Mouse (Mus musculus) common myeloid progenitor, adult 5-6 weeks (primary cell): ENCODE data around the gene Atp1a3. TPM values are rescaled to one million over a fixed set of nuclear protein-coding genes. Genes with fewer than 3 reads are reported as not detected.
"Not testable (repeated sequence)": the region's sequence is repeated elsewhere in the genome, so short reads cannot be mapped to it uniquely, and the experiment has no call there.

Source experiments
- ATAC-seq: replicated peaks from 2 replicates; pipeline ENCODE4 v1.8.0; 2016; ENCODE audit warnings: low read depth, mild to moderate bottlenecking, moderate TSS enrichment, inconsistent platforms; ENCODE audit not compliant: poor library complexity, severe bottlenecking
- total RNA-seq: library from RNA; stranded (forward); fragments of 200-1000, 187-1606 nt; gene quantifications from 2 replicates; pipeline ENCODE4 v1.2.3, GENCODE M21; 2017

Gene Atp1a3
- 17.1 and 23.8 TPM in 2 replicates for total RNA-seq

DNA sequence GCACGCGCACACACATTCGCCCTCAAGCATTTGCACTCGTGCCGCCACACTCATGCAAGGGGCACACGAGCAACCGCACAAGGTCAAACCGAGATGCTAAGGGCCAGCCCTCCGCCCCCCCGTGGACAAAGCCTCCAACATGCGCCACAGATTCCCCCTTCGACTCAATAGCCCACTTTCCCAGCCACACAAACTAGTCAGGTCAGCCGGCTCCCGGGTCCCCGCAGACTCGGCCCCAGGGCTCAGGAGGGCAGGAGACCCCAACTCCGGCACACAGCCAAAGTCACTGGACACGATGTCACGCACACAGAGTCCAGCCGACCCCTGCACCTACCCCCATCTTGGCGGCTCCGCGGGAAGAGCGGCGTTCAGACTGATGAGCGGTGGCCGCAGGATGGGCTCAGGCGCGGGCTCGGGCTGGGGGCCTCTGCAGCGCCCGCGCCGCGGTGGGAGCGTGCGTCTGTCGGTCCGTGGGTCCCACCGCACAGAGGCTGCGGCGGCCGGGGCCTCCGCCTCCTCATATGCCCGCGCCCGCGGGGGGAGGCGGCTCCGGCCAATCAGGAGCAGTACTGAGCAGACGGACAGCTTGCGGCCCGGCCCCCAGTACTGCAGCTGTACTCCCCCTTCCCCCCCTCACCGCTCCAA lies at the start of gene Atp1a3:
TSS of gene Atp1a3 (minus strand) at position 538 of the 645 bp plus-strand sequence.
- ATAC-seq = peak; percentile 29

DNA sequence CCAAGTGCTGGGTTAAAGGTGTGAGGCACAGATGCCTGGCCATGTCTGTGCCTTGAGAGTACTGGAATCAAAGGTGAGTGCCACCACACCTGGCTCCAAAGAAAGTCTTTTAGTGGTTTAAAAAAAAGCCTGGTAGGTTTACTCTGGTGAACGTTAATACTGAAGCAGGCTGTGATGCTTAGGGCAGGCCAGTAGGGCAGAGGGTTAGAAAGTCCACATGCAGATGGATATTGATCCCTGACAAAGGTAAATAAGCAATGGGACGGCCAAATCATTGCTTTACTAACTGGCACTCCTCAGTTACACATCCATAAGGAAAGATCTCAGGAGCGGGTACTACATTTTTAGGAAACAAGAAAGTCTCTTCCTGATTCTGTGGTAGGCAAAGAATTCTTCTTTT lies 46.8 kb upstream of the Atp1a3 start:
- ATAC-seq = no peak

DNA sequence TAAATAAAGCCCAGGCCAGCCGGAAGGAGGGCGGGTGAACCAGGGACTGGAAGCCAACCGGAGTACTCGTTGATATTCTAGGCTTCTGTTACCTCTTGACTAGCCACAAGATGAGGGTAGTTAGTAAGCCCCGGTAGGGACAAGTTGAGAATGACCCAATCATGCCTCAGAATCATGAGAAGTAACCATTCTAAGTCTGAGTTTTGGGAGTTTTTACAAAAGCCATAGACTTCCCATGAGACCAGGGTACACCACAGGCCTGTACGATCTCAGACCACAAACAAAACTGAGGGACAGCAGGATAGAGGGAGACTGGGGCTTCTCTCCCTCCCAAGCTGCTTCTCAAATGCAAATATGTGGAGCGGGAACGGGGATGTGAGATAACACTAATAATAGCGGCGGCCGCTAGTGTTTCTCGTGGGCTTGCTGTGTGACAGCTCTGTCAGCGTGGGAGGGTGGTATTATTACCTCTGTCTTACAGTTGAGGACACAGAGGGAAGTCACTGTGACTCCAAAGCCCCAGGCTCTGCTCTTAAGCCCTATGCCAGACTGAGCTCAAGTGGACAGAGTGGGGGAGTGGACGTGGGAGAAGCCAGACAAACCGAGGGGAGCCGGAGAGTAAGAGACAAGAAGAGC lies 43.7 kb upstream of the Atp1a3 start:
- ATAC-seq = no peak

DNA sequence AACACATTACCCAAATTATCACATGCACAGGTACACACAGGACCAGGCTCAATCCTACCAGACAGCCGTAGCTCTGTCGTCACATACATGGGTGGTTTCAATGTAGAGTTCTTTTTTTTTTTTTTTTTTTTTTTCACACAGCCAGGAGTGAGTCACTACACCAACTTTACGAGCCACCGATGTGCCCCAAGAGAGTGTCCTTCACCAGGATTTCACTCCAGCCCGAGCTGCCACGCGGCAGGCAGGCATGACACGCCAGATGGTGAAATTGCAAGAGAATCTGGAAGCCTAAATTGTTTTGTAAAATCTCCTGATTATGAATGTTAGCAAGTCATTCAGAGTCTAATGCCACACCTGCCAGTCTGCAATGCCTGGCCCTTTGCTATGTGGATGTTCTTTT lies 41.6 kb upstream of the Atp1a3 start:
- ATAC-seq = no peak

DNA sequence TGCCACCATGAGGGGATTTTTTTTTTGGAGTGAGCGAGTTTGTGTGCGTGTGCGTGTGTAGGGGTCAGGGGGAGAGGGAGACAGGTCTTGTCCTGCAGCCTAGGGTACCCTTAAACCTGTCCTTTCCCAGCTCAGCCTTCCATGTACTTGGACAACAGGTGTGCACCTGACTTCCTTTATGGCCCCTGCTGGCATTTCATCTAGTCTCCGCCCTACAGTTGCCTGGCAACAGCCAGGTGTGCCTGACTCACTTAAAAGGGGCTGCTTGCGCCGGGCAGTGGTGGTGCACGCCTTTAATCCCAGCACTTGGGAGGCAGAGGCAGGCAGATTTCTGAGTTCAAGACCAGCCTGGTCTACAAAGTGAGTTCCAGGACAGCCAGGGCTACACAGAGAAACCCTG lies 38.8 kb upstream of the Atp1a3 start:
- ATAC-seq = not testable (repeated sequence)

DNA sequence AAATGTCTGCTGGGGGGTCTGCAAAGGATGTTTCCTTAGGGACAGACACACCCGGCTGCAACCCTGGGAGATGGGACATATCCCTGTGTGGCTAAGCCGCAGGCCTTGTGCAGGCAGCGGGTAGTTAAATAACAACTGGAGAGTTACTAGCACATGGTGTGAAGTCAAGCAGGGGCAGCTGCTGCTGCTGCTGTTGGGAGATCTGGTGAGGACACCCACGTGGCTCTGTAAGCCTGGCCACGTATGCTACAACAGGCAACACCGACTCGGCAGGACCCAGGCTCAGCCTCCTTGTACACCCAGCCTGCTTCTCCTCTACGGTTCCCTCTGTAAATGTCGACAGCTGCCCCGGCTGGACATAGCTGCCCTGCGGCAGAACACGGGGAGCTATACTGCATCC lies 36.2 kb upstream of the Atp1a3 start:
- ATAC-seq = no peak

DNA sequence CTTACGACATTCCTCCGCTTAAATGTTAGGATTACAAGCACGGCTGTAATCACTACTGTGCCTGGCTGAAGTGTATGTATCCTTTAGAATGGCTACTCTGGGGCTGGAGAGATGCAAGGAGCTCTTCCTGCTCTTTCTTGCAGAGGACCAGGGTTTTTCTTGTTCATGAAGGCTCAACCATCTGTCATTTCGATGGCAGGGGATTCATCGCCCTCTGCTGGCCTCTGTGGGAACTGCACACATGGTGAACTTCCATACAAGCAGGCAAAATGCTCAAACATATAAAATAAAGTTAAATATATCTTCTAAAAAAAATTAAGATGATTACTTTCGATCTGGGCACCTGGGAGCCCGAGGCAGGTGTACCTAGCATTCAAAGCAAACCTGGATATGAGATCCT lies 30.2 kb upstream of the Atp1a3 start:
- peak; percentile 66; the same call in 1 of the 2 replicates for ATAC-seq

DNA sequence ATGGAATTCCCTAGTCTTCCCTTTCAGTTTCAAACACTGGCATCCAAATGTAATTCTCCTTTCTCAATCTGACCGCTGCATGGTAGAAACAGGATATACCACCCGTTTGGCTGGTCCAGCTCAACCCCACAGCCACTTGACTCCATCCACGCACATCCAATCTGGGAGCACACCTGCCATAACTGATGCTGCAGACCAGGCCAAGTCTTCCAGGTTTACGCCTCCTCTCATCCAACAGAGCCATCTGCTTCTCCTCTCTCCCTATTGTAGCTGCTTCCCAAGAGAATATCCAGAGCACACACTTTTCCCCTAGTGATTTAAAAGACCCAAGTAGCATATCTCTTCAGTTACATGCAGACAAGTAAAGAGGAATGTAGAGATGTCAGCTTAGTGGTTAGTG lies 29.0 kb upstream of the Atp1a3 start:
- ATAC-seq = no peak

DNA sequence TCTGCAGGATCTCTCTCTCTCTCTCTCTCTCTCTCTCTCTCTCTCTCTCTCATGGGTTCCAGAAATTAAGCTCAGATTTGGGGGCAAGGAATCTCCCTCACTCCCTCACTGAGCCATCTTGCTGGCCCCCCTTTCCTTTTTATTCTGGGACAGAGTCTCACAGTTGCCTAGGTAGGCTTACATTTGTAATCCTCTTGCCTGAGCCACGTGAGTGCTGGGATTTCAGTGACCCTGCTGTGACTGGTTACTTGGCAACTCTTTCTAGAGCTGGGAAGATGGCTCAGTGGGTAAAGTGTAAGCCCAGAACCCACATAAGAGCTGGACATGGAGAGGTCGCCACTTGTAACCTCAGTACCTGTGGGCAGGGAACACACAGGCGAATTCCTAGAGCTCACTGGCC lies 25.8 kb upstream of the Atp1a3 start:
- ATAC-seq = no peak

DNA sequence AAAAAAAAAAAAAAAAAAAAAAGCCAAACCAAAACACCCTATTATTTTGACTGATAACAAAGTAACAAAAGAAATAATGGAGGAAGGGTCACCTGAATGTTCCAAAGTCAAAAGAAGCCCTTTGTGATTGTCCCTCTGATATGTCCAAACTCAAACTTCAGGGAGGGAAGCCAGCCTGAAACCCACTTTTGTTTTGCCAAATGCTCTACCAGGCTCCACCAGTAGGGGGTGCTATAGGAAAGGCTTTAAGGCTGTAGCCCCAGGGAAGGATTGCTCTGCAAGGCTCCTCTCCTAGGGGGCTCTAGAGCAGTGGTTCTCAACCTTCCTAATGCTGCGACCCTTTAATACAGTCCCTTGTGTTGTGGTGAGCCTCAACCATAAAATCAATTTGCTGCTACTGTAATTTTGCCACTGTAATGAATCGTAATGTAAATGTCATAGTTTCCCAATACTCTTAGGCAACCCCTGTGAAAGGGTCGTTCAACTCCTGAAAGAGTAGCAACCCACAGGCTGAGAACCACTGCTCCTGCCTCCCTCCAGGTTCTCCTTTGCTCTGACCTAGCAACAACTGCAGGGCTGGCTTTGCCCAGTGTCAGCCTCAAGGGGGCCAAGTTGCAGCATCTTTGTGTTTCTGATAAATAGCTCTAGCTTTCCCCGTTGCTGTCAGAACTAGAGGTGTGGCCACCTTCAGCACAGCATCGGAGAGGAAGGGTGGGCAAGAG lies 24.4 kb upstream of the Atp1a3 start:
- ATAC-seq = peak; percentile 85

DNA sequence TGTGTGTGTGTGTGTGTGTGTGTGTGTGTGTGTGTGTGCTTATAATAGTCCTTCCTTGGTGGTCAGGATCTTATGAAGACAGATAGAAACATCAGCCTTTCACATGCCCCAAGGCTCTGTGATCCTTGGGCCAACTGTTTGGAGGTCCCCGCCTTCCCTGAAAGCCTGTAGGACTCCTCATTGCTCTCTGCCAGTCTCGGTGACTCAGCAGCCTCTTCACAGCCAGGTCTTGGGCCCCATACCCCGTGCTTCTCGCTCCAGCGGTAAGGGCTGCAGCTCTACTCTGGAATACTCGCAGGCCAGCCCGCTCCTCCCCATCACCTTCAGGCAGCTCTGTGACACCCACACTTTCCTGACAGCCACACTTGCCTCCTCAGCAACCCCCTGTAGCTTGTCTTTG lies 20.7 kb upstream of the Atp1a3 start:
- ATAC-seq = 0 out of 2 replicates have a peak, but pooled peaks have one; percentile 26

DNA sequence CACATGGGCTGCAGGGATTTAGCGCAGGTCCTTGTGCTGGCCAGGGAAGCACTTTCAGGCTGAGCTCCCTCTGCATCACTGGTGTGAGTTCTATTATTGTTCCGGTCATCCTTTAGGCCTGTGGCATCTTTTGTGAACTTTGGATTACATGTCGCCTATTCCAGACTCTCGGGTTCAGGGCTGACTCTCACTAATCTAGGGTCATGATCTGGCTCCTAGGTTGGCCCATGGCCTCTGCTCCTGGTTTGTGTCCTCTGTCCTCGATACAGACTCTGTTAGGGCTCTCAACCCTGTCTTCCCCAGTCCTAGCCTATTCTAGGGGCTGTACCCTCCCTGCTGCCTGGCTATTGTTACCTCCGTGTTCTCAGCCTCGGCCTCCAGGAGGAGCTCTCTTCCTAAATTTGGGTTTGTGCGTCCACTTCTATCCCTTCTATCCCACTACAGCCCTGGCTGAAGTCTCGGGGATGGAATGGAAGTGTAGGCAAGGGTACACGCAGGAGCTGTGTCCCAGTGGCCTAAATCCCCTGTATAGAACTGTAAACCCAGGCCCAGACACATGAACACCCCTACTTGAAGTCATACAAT lies 20.2 kb upstream of the Atp1a3 start:
- ATAC-seq = peak; percentile 55

DNA sequence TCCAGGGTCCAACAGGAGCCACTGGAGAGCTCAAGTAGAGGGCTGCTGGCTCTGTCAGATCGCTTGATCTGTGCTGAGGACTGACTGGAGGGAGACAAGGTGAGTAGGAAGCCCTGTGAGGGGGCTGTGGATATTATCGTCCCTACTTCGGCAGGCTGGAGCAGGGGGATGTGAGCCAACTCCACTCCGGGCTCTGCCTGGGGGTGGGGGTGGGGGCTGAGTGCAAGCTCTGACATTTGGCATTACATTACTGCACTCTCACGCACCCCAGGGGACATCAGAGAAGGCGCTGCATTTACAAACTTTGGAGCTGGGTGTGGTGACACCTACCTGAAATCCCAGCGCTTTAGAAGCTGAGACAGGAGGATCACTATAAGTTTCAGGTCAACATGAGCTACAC lies 5.8 kb upstream of the Atp1a3 start:
- ATAC-seq = no peak

DNA sequence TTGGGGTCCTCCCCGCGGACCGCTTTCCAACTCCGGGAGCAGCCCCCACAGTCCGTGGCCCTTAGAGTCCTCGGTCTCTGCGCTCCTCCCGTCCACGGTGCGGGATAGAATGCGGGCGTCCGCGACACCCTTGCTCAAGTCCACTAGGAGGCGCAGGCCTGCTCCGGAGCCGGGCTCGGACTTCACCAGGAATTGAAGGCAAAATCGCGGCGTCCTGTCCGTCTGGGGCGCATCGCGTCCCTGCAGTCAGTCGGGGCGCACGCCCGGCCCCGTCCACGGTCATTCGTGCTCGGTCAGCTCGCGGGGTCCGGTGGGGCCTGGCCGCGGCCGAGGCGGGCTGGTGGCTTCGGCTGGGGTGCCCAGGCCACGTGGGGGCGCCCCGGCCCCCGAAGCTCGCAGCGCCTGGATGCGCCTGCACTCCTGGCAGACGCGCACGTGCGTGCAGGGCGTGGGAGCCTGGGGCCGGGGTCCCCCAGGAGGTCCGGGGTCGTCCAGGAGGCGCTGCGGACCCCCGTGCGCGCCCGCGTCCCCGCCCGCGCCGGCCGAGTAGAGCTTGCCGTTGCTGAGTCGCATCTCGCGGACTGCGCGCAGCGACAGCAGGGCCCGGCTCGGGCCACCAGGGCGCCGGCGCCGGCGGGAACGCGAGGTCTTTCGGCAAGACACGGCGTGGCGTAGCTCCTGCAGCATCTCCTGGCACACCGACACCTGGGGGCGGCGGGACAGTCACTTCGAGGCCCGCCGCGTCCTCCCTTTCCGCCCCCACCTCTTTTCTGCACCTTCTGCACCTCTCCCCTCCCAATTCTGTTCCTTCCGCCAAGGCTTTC lies 4.5 kb upstream of the Atp1a3 start:
- ATAC-seq = peak; percentile 27; the same call in 1 of the 2 replicates

DNA sequence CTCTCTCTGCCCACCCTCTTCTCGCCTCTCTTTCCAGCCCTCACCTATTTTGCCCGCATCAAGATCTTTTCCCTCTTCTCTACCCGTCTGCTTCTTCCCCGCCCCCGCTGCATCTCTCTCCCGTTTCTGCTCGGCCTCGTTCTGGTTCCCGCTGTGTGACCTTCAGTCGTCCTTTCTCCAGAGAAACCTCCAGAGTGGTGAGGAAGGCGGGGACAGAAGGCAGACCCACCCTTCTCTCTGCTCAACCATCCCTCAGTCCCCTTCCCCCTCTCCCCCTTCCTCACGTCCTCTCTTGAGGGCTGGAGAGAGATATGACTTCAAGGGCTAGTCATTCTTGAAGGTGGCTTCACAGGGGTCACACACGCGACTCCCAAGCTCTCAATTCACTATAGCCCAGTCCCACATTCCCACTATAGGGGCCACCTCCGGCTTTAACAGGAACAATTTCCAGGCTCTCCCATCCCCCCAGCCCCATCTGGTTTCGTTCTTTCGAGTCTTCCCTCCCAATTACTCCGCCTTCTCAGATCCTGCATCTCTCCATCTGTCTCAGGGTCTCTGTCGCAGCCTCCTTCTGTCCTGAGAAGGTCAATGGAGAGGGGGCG lies 3.4 kb upstream of the Atp1a3 start:
- ATAC-seq = no peak

DNA sequence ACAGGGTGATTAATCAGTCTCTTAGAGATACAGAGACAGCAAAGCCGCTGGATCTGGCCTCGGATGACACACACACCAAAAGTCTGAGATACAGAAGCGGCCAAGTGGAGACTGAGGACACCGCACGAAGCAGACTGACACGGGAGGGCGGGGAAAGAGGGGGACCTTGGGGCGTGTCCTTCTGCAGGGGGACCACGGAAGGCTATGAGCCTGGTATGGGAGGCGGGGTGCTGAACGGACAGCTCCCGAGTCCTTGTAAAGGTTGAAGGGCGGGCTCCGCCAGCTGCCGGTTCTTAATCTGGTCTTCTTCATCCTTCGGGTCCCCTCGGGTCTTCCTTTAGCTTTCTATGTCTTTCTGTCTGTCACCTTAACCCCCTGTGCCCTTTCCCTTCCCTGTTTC lies 2.9 kb upstream of the Atp1a3 start:
- peak; percentile 54 for ATAC-seq

DNA sequence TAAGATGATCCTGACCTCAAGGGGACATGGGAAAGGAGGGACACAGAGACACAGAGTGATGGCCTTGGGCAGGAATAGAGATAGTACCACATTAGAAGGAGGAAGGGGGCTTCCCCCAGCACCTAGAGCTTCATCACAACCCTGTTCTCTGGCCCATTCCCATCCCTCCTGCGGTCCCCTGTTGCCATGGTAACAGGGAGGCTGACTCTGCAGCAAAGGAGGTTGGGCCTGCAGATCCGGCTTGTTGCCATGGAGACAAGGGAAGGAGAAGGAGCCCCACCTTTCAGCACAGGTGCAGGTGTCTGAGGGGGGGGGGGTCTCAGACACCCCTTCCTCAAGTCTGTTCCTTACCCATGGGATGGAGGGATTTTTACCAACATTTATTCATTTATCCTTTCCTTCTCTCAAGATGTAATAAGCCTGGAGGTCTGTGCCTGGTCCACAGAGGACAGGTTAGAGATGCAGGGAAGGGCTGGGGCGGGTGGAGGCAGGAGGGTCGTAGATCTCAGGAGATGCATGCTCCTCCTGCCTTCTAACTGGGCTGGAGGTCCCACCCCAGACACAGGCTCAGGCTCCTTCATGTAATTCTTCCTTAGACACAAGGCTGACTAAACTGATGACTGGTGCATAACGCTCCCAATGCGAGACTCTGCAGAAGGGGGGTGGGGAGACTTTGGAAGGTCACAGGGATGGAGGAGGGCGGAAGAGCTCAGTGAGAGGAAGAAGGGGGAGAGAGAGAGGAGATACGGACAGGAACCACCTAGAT lies 2.0 kb upstream of the Atp1a3 start:
- ATAC-seq = no peak

DNA sequence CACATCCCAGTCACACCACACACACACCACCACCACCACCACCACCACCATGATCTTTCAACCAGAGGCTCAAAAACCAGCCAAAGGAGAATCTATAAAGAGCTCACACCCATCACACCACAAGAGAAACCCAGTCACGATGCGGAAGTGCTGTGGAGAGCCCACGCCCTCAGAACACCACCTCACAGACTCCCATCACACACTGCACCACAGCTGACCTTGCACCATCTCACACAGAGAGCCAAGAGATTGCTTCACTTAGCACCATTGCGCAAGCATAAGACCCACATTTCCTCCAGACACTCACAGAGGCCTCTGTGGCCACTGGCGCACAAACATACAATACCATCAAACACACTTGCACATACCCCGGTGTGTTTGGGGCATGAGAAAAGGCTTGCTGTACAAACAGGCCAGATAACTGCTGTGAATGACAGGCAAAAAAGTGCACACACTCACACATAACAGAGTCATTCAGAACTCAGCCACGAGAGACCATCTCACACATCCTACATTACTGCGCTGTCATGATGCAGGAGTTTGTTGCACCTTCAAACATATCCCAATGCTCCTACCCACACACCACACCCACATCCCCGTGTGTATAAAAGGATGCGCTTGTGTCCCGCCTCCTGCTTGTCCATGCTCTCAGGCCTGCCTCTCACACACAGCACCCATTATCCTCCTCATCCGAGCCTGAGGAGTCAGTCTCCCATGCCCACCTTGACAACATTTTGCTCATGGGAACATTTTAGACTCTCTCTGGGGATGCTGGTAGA lies 1.0 kb upstream of the Atp1a3 start:
- peak; percentile 79 for ATAC-seq
